Mouse (Mus musculus): Measurements from ENCODE around the gene Gm20388. TPM values are rescaled to one million over a fixed set of nuclear protein-coding genes. Genes with fewer than 3 reads are reported as not detected.
A peak's percentile ranks its signal among the peaks of the same experiment; 100 is the strongest.

Gene Gm20388
- polyA plus RNA-seq, 1 experiment from 2014 or later = not detected

GRCm38 (mm10) chr8:121251089-121251488 is 1340.4 kb downstream of the Gm20388 start:
- Histone ChIP-seq H3K9me3 (ENCODE audit: control insufficient read depth, low read length) (no peaks in the 10 kb centered on the region), H3K4me2 (ENCODE audit: low read length) (no peak overlapping the region), H3K27ac (replicated peaks in 1 of 2; ENCODE audit: control insufficient read depth in 1 of 2, insufficient read depth in 1 of 2, low read depth in 2 of 2, low read length in 2 of 2) (no peak overlapping the region), H3K36me3 (ENCODE audit: control insufficient read depth, insufficient read depth, low read length) (no peaks in the 10 kb centered on the region), H3K9ac (ENCODE audit: low read length) (no peak overlapping the region), H3K4me3 (ENCODE audit: control insufficient read depth in 1 of 2, insufficient read depth in 1 of 2, low read depth in 1 of 2, low read length in 2 of 2) (no peak overlapping the region), H3K27me3 (ENCODE audit: control insufficient read depth, insufficient read depth, low read length) (peaks cover 28% of the 10 kb centered on the region), H3K4me1 (ENCODE audit: control insufficient read depth in 2 of 2, insufficient read depth in 2 of 2, low read length in 2 of 2) (peaks cover 4 to 10% of the 10 kb centered on the region in 2 experiments; a peak in 1 of 4 replicates)
- WGBS = 46% methylated on average over 11 of the region's 11 CpGs
- ATAC-seq (ENCODE audit: insufficient number of reproducible peaks, insufficient read depth, low FRiP score, low read depth) = no peak

- H3K9me3 ChIP-seq (ENCODE audit: control insufficient read depth, low read length) = no peaks in the 10 kb centered on the region
- no peak overlapping the region for H3K4me3 ChIP-seq (ENCODE audit: control insufficient read depth in 1 of 2, insufficient read depth in 1 of 2, low read depth in 1 of 2, low read length in 2 of 2)
- WGBS = 23% methylated on average over 14 of the region's 14 CpGs
- no peak overlapping the region for H3K27ac ChIP-seq (replicated peaks in 1 of 2; ENCODE audit: control insufficient read depth in 1 of 2, insufficient read depth in 1 of 2, low read depth in 2 of 2, low read length in 2 of 2)
- no peak overlapping the region for H3K4me2 ChIP-seq (ENCODE audit: low read length)
- H3K27me3 ChIP-seq (ENCODE audit: control insufficient read depth, insufficient read depth, low read length) = peaks cover 36% of the 10 kb centered on the region
- H3K36me3 ChIP-seq (ENCODE audit: control insufficient read depth, insufficient read depth, low read length) = no peaks in the 10 kb centered on the region
- H3K9ac ChIP-seq (ENCODE audit: low read length) = no peak overlapping the region
- H3K4me1 ChIP-seq (ENCODE audit: control insufficient read depth in 2 of 2, insufficient read depth in 2 of 2, low read length in 2 of 2) = peaks cover 13 to 19% of the 10 kb centered on the region in 2 experiments
- ATAC-seq (ENCODE audit: insufficient number of reproducible peaks, insufficient read depth, low FRiP score, low read depth) = no peak
Measured at GRCm38 (mm10) chr8:121255727-121256265, 1345.2 kb downstream of the Gm20388 start.

- 13% methylated on average over 21 of the region's 21 CpGs for WGBS
- Histone ChIP-seq H3K9me3 (ENCODE audit: control insufficient read depth, low read length) (no peaks in the 10 kb centered on the region), H3K4me2 (ENCODE audit: low read length) (peak overlapping the region; percentile 1; the same call in 1 of the 2 replicates), H3K36me3 (ENCODE audit: control insufficient read depth, insufficient read depth, low read length) (no peaks in the 10 kb centered on the region), H3K4me3 (ENCODE audit: control insufficient read depth in 1 of 2, insufficient read depth in 1 of 2, low read depth in 1 of 2, low read length in 2 of 2) (no peak overlapping the region), H3K9ac (ENCODE audit: low read length) (no peak overlapping the region), H3K27me3 (ENCODE audit: control insufficient read depth, insufficient read depth, low read length) (peaks cover 20% of the 10 kb centered on the region), H3K27ac (replicated peaks in 1 of 2; ENCODE audit: control insufficient read depth in 1 of 2, insufficient read depth in 1 of 2, low read depth in 2 of 2, low read length in 2 of 2) (no peak overlapping the region), H3K4me1 (ENCODE audit: control insufficient read depth in 2 of 2, insufficient read depth in 2 of 2, low read length in 2 of 2) (peaks cover 26 to 28% of the 10 kb centered on the region in 2 experiments)
- no peak for ATAC-seq (ENCODE audit: insufficient number of reproducible peaks, insufficient read depth, low FRiP score, low read depth)
Measured at GRCm38 (mm10) chr8:121258126-121258792, 1347.6 kb downstream of the Gm20388 start.

- no peak overlapping the region for H3K4me3 ChIP-seq (ENCODE audit: control insufficient read depth in 1 of 2, insufficient read depth in 1 of 2, low read depth in 1 of 2, low read length in 2 of 2)
- H3K9ac ChIP-seq (ENCODE audit: low read length) = peak overlapping the region; percentile 18; the same call in 1 of the 2 replicates
- peak overlapping the region; percentile 56 for H3K4me2 ChIP-seq (ENCODE audit: low read length)
- peak; percentile 78 for ATAC-seq (ENCODE audit: insufficient number of reproducible peaks, insufficient read depth, low FRiP score, low read depth)
- 0 out of 2 replicates have a peak, but pooled peaks cover under 1% of the 10 kb centered on the region for H3K27me3 ChIP-seq (ENCODE audit: control insufficient read depth, insufficient read depth, low read length)
- no peaks in the 10 kb centered on the region for H3K9me3 ChIP-seq (ENCODE audit: control insufficient read depth, low read length)
- H3K27ac ChIP-seq (replicated peaks in 1 of 2; ENCODE audit: control insufficient read depth in 1 of 2, insufficient read depth in 1 of 2, low read depth in 2 of 2, low read length in 2 of 2) = peak overlapping the region; percentile 54 to 77
- no peaks in the 10 kb centered on the region for H3K36me3 ChIP-seq (ENCODE audit: control insufficient read depth, insufficient read depth, low read length)
- WGBS = 29% methylated on average over 21 of the region's 21 CpGs
- H3K4me1 ChIP-seq (ENCODE audit: control insufficient read depth in 2 of 2, insufficient read depth in 2 of 2, low read length in 2 of 2) = peaks cover 29 to 30% of the 10 kb centered on the region in 2 experiments
Measured at GRCm38 (mm10) chr8:121262728-121263389, 1352.2 kb downstream of the Gm20388 start.

- H3K27ac ChIP-seq (replicated peaks in 1 of 2; ENCODE audit: control insufficient read depth in 1 of 2, insufficient read depth in 1 of 2, low read depth in 2 of 2, low read length in 2 of 2) = peak overlapping the region; percentile 32 to 77
- no peaks in the 10 kb centered on the region for H3K27me3 ChIP-seq (ENCODE audit: control insufficient read depth, insufficient read depth, low read length)
- WGBS = 30% methylated on average over 14 of the region's 14 CpGs
- H3K9ac ChIP-seq (ENCODE audit: low read length) = peak overlapping the region; percentile 18; the same call in 1 of the 2 replicates
- peak overlapping the region; percentile 56 for H3K4me2 ChIP-seq (ENCODE audit: low read length)
- H3K4me3 ChIP-seq (ENCODE audit: control insufficient read depth in 1 of 2, insufficient read depth in 1 of 2, low read depth in 1 of 2, low read length in 2 of 2) = no peak overlapping the region
- no peak for ATAC-seq (ENCODE audit: insufficient number of reproducible peaks, insufficient read depth, low FRiP score, low read depth)
- H3K4me1 ChIP-seq (ENCODE audit: control insufficient read depth in 2 of 2, insufficient read depth in 2 of 2, low read length in 2 of 2) = peaks cover 25 to 26% of the 10 kb centered on the region in 2 experiments
- no peaks in the 10 kb centered on the region for H3K36me3 ChIP-seq (ENCODE audit: control insufficient read depth, insufficient read depth, low read length)
- no peaks in the 10 kb centered on the region for H3K9me3 ChIP-seq (ENCODE audit: control insufficient read depth, low read length)
Measured at GRCm38 (mm10) chr8:121263390-121263775, 1352.7 kb downstream of the Gm20388 start.

- Histone ChIP-seq H3K9ac (ENCODE audit: low read length) (no peak overlapping the region), H3K4me3 (ENCODE audit: control insufficient read depth in 1 of 2, insufficient read depth in 1 of 2, low read depth in 1 of 2, low read length in 2 of 2) (no peak overlapping the region), H3K36me3 (ENCODE audit: control insufficient read depth, insufficient read depth, low read length) (no peaks in the 10 kb centered on the region), H3K27ac (replicated peaks in 1 of 2; ENCODE audit: control insufficient read depth in 1 of 2, insufficient read depth in 1 of 2, low read depth in 2 of 2, low read length in 2 of 2) (no peak overlapping the region), H3K9me3 (ENCODE audit: control insufficient read depth, low read length) (no peaks in the 10 kb centered on the region), H3K4me2 (ENCODE audit: low read length) (no peak overlapping the region), H3K27me3 (ENCODE audit: control insufficient read depth, insufficient read depth, low read length) (no peaks in the 10 kb centered on the region), H3K4me1 (ENCODE audit: control insufficient read depth in 2 of 2, insufficient read depth in 2 of 2, low read length in 2 of 2) (peaks cover 19 to 20% of the 10 kb centered on the region in 2 experiments)
- ATAC-seq (ENCODE audit: insufficient number of reproducible peaks, insufficient read depth, low FRiP score, low read depth) = no peak
- 68% methylated on average over 9 of the region's 9 CpGs for WGBS
Measured at GRCm38 (mm10) chr8:121264260-121264659, 1353.6 kb downstream of the Gm20388 start.

GRCm38 (mm10) chr8:121271542-121271941 is 1360.9 kb downstream of the Gm20388 start:
- Histone ChIP-seq H3K27ac (replicated peaks in 1 of 2; ENCODE audit: control insufficient read depth in 1 of 2, insufficient read depth in 1 of 2, low read depth in 2 of 2, low read length in 2 of 2) (no peak overlapping the region), H3K27me3 (ENCODE audit: control insufficient read depth, insufficient read depth, low read length) (no peaks in the 10 kb centered on the region), H3K4me2 (ENCODE audit: low read length) (no peak overlapping the region), H3K4me1 (ENCODE audit: control insufficient read depth in 2 of 2, insufficient read depth in 2 of 2, low read length in 2 of 2) (peaks cover 0 to 2% of the 10 kb centered on the region in 2 experiments; a peak in 1 of 4 replicates), H3K9ac (ENCODE audit: low read length) (no peak overlapping the region), H3K4me3 (ENCODE audit: control insufficient read depth in 1 of 2, insufficient read depth in 1 of 2, low read depth in 1 of 2, low read length in 2 of 2) (no peak overlapping the region), H3K36me3 (ENCODE audit: control insufficient read depth, insufficient read depth, low read length) (no peaks in the 10 kb centered on the region), H3K9me3 (ENCODE audit: control insufficient read depth, low read length) (no peaks in the 10 kb centered on the region)
- no peak for ATAC-seq (ENCODE audit: insufficient number of reproducible peaks, insufficient read depth, low FRiP score, low read depth)
- WGBS = 83% methylated on average over 8 of the region's 8 CpGs

Measured in heart, embryonic 14.5 days (tissue).